Mouse (Mus musculus): ENCODE measurements around the gene Ddit4. TPM values are rescaled to one million over a fixed set of nuclear protein-coding genes. Genes with fewer than 3 reads are reported as not detected.

The Ddit4 gene
- total and polyA plus RNA-seq, 3 experiments = 39.5 to 136 (median 50.6) TPM

DNA sequence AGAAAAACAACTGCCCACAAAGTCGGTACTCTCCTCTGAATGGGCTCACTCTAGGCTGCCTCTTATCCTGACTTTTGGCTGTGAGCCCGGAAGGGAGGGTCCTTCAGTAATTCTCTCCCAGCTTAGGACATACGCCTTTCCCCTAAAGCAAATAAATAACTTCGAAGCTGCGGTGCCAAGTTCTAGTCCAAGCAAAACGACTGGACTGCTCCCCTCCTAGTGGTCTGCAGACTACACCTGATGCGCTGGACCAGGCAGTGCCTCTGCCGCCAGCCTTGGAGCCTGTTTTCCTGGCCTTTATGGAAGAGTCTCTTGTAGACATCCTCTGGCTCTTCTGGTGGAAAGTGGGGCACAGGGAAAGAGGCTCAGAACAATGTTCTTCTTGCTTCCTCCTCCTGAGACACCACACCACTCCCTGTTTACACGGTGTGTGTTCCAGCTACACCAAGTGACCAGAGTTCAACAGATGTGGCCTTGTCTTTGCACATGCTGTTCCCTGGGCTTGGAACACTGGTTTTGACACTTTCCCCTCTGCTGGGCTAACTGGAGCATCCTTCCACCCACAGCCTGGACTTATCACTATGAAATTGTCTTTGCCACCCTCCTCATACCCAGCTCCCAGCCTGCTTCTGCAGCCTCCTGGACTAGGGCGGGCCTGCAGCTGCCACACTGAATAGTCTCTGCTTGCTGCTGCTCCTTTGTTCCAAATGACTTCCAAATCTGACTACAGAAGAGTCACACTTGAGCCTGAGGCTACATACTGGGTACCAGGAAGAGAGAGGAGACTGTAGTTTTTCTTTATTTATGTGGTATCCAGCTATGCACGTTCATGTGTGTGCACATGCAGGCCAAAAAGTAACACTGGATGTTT lies 27.5 kb upstream of the Ddit4 start:
- H3K27me3 ChIP-seq (replicated peaks) = no peaks in the 10 kb centered on the region
- H3K79me2 ChIP-seq (replicated peaks; ENCODE audit: control insufficient read depth, extremely low read depth, insufficient read depth, poor library complexity, severe bottlenecking) = no peaks in the 10 kb centered on the region
- H3K9me3 ChIP-seq (replicated peaks; ENCODE audit: low read length) = no peaks in the 10 kb centered on the region
- in situ Hi-C loops (cut with MboI; ENCODE audit: low pct_ligation_motif_present, low pct_unique_long_range_greater_than_20kb, low sequenced_read_pairs) (no loop called here), dilution Hi-C loops (cut with MboI; ENCODE audit: extremely low pct_ligation_motif_present, extremely low pct_unique_long_range_greater_than_20kb, low sequenced_read_pairs) (no loop called here)
- no peak overlapping the region for H3K4me3 ChIP-seq (replicated peaks in 1 of 3; ENCODE audit: low read depth in 2 of 3, low read length in 2 of 3, poor library complexity in 1 of 3)
- H3K27ac ChIP-seq (ENCODE audit: insufficient read depth, low read depth) = no peak overlapping the region
- peaks cover 38 to 89% of the 10 kb centered on the region in 2 experiments for H3K4me1 ChIP-seq (ENCODE audit: control insufficient read depth in 1 of 2, insufficient read depth in 2 of 2)
- no peak overlapping the region for H3K9ac ChIP-seq (ENCODE audit: insufficient read depth, low read depth)
- H3K36me3 ChIP-seq (replicated peaks in 1 of 2; ENCODE audit: control insufficient read depth in 1 of 2, insufficient read depth in 1 of 2, low read length in 1 of 2) = peaks cover 0 to 3% of the 10 kb centered on the region in 2 experiments
- no peak for DNase-seq (ENCODE audit: extremely low read depth)
- no peak overlapping the region for H3K4me2 ChIP-seq (ENCODE audit: insufficient read depth, low read depth, poor library complexity, severe bottlenecking)
- no peak for TF ChIP-seq TBP (conservative IDR thresholded peaks at IDR 0.05; ENCODE audit: low read depth, low read length)
- no peak for TF ChIP-seq SIN3A (IDR thresholded peaks at IDR 0.05; ENCODE audit: low read length)
- TF ChIP-seq KAT2A (IDR thresholded peaks at IDR 0.05; ENCODE audit: insufficient replicate concordance, low read length) = no peak
- no peak for TF ChIP-seq USF1 (IDR thresholded peaks at IDR 0.05; ENCODE audit: low read depth, low read length)
- TF ChIP-seq E2F4 (IDR thresholded peaks at IDR 0.05; ENCODE audit: insufficient replicate concordance, low read depth, low read length) = no peak
- TF ChIP-seq IRF4 (IDR thresholded peaks at IDR 0.05; ENCODE audit: low read depth, low read length) = no peak
- TF ChIP-seq ZMIZ1 (IDR thresholded peaks at IDR 0.05; ENCODE audit: low read depth, low read length) = no peak
- no peak for TF ChIP-seq ZC3H11A (IDR thresholded peaks at IDR 0.05; ENCODE audit: low read depth, low read length)
- no peak for TF ChIP-seq MYC (IDR thresholded peaks at IDR 0.05; ENCODE audit: low read depth, low read length)
- TF ChIP-seq SMC3 (IDR thresholded peaks at IDR 0.05; ENCODE audit: low read depth, low read length) = no peak
- TF ChIP-seq MAFK (IDR thresholded peaks at IDR 0.05; ENCODE audit: insufficient replicate concordance, low read length) = no peak
- TF ChIP-seq USF2 (conservative IDR thresholded peaks at IDR 0.05; ENCODE audit: low read depth, low read length) = no peak
- TF ChIP-seq EP300 (IDR thresholded peaks at IDR 0.05; ENCODE audit: low read length) = no peak

DNA sequence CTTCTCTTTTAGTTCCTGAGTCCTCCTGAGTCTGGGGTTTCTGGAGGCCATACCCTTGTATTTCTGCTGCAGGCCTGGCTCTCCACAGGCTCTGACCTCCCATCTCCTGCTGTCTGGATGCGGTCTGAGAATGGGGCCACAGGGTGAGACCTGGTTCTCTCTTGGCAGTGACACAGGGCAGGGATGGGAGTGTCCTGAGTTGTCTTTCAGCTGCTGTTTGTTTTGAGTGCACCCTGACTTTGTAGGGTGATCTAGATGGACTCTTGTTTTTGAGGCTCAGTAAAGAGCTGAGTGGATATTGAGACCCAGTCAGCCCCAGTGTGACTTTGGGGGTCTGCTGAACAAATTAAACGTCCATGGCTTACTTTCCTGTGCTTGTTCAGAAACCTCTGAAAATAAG lies 26.8 kb upstream of the Ddit4 start:
- TF ChIP-seq ELF1 (IDR thresholded peaks at IDR 0.05; ENCODE audit: low read depth, low read length) (no peak), E2F4 (IDR thresholded peaks at IDR 0.05; ENCODE audit: insufficient replicate concordance, low read depth, low read length) (no peak), GABPA (IDR thresholded peaks at IDR 0.05; ENCODE audit: insufficient replicate concordance, low read depth, low read length) (no peak), SMC3 (IDR thresholded peaks at IDR 0.05; ENCODE audit: low read depth, low read length) (no peak), CHD1 (IDR thresholded peaks at IDR 0.05; ENCODE audit: low read depth, low read length) (no peak), TCF12 (IDR thresholded peaks at IDR 0.05; ENCODE audit: low read depth, low read length) (no peak), NRF1 (IDR thresholded peaks at IDR 0.05; ENCODE audit: low read depth, low read length) (no peak), ZKSCAN1 (IDR thresholded peaks at IDR 0.05; ENCODE audit: borderline replicate concordance, low read depth, low read length) (no peak), USF2 (conservative IDR thresholded peaks at IDR 0.05; ENCODE audit: low read depth, low read length) (no peak), MAZ (IDR thresholded peaks at IDR 0.05; ENCODE audit: low read depth, low read length) (no peak)
- Histone ChIP-seq H3K27me3 (replicated peaks) (no peaks in the 10 kb centered on the region), H3K4me1 (ENCODE audit: control insufficient read depth in 1 of 2, insufficient read depth in 2 of 2) (peaks cover 44 to 89% of the 10 kb centered on the region in 2 experiments), H3K9me3 (replicated peaks; ENCODE audit: low read length) (no peaks in the 10 kb centered on the region), H3K4me3 (replicated peaks in 1 of 3; ENCODE audit: low read depth in 2 of 3, low read length in 2 of 3, poor library complexity in 1 of 3) (no peak overlapping the region), H3K79me2 (replicated peaks; ENCODE audit: control insufficient read depth, extremely low read depth, insufficient read depth, poor library complexity, severe bottlenecking) (no peaks in the 10 kb centered on the region), H3K9ac (ENCODE audit: insufficient read depth, low read depth) (no peak overlapping the region), H3K4me2 (ENCODE audit: insufficient read depth, low read depth, poor library complexity, severe bottlenecking) (no peak overlapping the region), H3K36me3 (replicated peaks in 1 of 2; ENCODE audit: control insufficient read depth in 1 of 2, insufficient read depth in 1 of 2, low read length in 1 of 2) (peaks cover 0 to 1% of the 10 kb centered on the region in 2 experiments), H3K27ac (ENCODE audit: insufficient read depth, low read depth) (no peak overlapping the region)
- no peak for DNase-seq (ENCODE audit: extremely low read depth)
- dilution Hi-C loops (cut with MboI; ENCODE audit: extremely low pct_ligation_motif_present, extremely low pct_unique_long_range_greater_than_20kb, low sequenced_read_pairs) = no loop called here
- in situ Hi-C loops (cut with MboI; ENCODE audit: low pct_ligation_motif_present, low pct_unique_long_range_greater_than_20kb, low sequenced_read_pairs) = no loop called here
